Mouse (Mus musculus) hindbrain, postnatal 0 days (tissue): ENCODE measurements around the gene Flvcr1. TPM values are rescaled to one million over a fixed set of nuclear protein-coding genes. Genes with fewer than 3 reads are reported as not detected.
A peak's percentile ranks its signal among the peaks of the same experiment; 100 is the strongest.

ENCODE experiments used
- ATAC-seq: fragments of 200-750 bp; cut with Nextera tagmentation; 2 replicates; pipeline ENCODE4 v1.8.0; 2017; ENCODE audit warnings: mild to moderate bottlenecking, moderate TSS enrichment, moderate library complexity
- DNase-seq: peaks from one replicate; pipeline ENCODE4 v3.0.0-alpha.2; 2015; ENCODE audit warnings: low spot score
- H3K27ac ChIP-seq: fragments of 300-500 bp; sonication (generic); 2 replicates; pipeline ENCODE4 v1.5.1; 2014; ENCODE audit warnings: mild to moderate bottlenecking
- H3K27me3 ChIP-seq: fragments of 300-500 bp; sonication (generic); 2 replicates; pipeline ENCODE4 v1.6.1; 2014; ENCODE audit warnings: low read length, mixed read lengths; ENCODE audit not compliant: insufficient read depth
- H3K36me3 ChIP-seq: fragments of 300-500 bp; sonication (generic); 2 replicates; pipeline ENCODE4 v1.6.1; 2014; ENCODE audit warnings: low read length, mixed read lengths; ENCODE audit not compliant: insufficient read depth
- H3K4me1 ChIP-seq: fragments of 300-500 bp; sonication (generic); 2 replicates; pipeline ENCODE4 v1.6.1; 2014; ENCODE audit warnings: antibody characterized with exemption, low read length, mixed read lengths; ENCODE audit not compliant: insufficient read depth
- H3K4me2 ChIP-seq: fragments of 300-500 bp; sonication (generic); 2 replicates; pipeline ENCODE4 v1.6.1; 2014; ENCODE audit warnings: low read depth, mild to moderate bottlenecking, low read length, moderate library complexity, mixed read lengths
- H3K4me3 ChIP-seq: fragments of 300-500 bp; sonication (generic); 2 replicates; pipeline ENCODE4 v1.5.1; 2014; ENCODE audit warnings: low read length
- H3K9ac ChIP-seq: fragments of 300-500 bp; sonication (generic); replicated peaks from 2 replicates; pipeline ENCODE4 v1.6.1; 2014; ENCODE audit warnings: mild to moderate bottlenecking, low read length, moderate library complexity, mixed read lengths
- H3K9me3 ChIP-seq: fragments of 300-500 bp; sonication (generic); 2 replicates; pipeline ENCODE4 v1.6.1; 2016; ENCODE audit warnings: low read length, mixed read lengths
- CTCF ChIP-seq: IDR thresholded peaks from 2 replicates; pipeline ENCODE4 v1.5.1; 2016; ENCODE audit warnings: antibody characterized with exemption, control low read depth, low read depth
- WGBS: fragments of 180-500 bp; shearing (Covaris S2); extraction: QIAGEN DNeasy Blood & Tissue Kit; methylation state at CpG from one replicate; pipeline ENCODE4 v1.1.7; 2014; 5-methylcytosine and 5-hydroxymethylcytosine counted together
- polyA plus RNA-seq: library from polyadenylated mRNA; unstranded; fragments of >200 nt; fragmentation: Nextera tagmentation; extraction: Ambion mirVana; gene quantifications from 2 replicates; pipeline ENCODE4 v1.2.1, GENCODE M21; 2015
- total RNA-seq: library from RNA; depleted of rRNA; stranded (reverse); fragments of >200 nt; gene quantifications from 2 replicates; pipeline ENCODE4 v1.2.3, GENCODE M21; 2014; rRNA removed

Gene Flvcr1
- 27.6 and 44.9 TPM in 2 replicates for total RNA-seq
- polyA plus RNA-seq = 7.3 and 7.4 TPM in 2 replicates

DNA sequence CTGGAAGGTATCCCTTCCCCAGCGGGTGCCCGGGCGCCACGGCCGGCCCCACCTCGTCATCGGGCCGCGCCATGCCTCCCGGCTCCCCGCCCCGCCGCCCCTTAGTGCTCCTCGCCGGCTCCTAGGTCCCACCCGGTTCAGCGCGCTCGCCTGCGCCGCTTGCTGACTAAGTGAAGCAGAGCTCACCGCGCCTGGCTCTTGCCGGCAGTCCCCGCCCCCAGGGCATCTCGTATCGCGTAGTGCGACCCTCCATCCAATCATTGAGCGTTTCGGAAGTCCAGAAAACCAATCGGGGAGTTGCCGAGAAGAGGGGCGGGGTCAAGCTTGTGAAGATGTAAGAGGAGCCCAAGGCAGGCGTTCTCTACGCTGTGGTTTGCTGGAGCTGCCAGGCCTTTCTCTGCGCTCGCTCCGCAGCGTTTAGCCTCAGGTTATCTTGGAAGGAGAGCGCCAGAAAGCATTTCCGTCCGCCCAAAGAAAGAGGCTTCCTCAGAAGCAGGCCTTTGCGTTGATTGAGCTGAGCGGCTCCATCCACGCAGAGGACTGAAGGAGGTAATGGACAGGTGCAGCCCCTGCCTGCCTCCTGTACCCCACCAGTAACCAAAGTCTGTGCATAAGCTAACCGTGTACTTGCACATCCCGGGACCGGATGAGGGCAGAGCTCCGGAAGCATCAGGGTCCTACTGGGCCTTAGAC is at the start of gene Flvcr1:
TSS of gene Flvcr1 (minus strand) at position 138 of the 693 bp plus-strand sequence.
- peak within 1 kb of the TSS; percentile 96 for H3K4me2 ChIP-seq
- peak; percentile 100 for ATAC-seq
- peak within 1 kb of the TSS; percentile 88 for H3K9ac ChIP-seq
- peak within 1 kb of the TSS; percentile 80 for H3K27ac ChIP-seq
- TF ChIP-seq CTCF = peak; percentile 50
- peak within 1 kb of the TSS; percentile 71 for H3K4me3 ChIP-seq
- WGBS = under 1% methylated on average over 49 of the region's 50 CpGs
- DNase-seq = peak; percentile 100
- H3K4me1 ChIP-seq = peaks cover 13% of the 10 kb centered on the region
- no peaks in the 10 kb centered on the region for H3K9me3 ChIP-seq
- H3K36me3 ChIP-seq = no peaks in the 10 kb centered on the region
- H3K27me3 ChIP-seq = no peaks in the 10 kb centered on the region

GRCm38 (mm10) chr1:191075199-191075883 is 49.4 kb upstream of the Flvcr1 start:
- Histone ChIP-seq H3K4me2 (no peak overlapping the region), H3K4me3 (no peak overlapping the region), H3K4me1 (no peaks in the 10 kb centered on the region), H3K9me3 (no peaks in the 10 kb centered on the region), H3K36me3 (0 out of 2 replicates have a peak, but pooled peaks cover 6% of the 10 kb centered on the region), H3K9ac (no peak overlapping the region), H3K27ac (no peak overlapping the region), H3K27me3 (no peaks in the 10 kb centered on the region)
- TF ChIP-seq CTCF = peak; percentile 81
- 62% methylated on average over 10 of the region's 10 CpGs for WGBS
- DNase-seq (peak; percentile 82), ATAC-seq (no peak)

DNA sequence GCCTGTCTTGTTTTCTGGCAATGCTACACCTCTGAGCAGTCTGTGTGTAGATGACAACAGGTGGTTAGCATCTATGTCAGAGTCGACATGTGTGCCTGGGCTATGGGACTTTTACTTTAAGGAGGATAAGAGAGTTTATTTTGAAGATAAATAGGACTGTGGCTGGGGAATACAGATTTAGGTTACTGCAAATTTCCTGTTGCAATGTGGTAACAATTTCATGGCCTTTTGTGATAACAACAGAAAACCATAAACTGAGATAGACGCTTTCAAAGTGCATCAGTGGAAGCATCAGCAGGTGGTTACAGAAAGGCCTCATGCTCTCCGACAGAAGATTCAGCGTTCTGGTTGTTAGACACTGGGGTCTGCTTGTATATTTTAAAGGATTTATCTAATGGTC is 47.5 kb upstream of the Flvcr1 start:
- DNase-seq = no peak
- no peaks in the 10 kb centered on the region for H3K9me3 ChIP-seq
- 0 out of 2 replicates have a peak, but pooled peaks cover 6% of the 10 kb centered on the region for H3K36me3 ChIP-seq
- H3K27ac ChIP-seq = no peak overlapping the region
- H3K4me3 ChIP-seq = no peak overlapping the region
- H3K4me1 ChIP-seq = no peaks in the 10 kb centered on the region
- WGBS = 93% methylated on average over 4 of the region's 4 CpGs
- no peak for TF ChIP-seq CTCF
- no peak for ATAC-seq
- H3K9ac ChIP-seq = no peak overlapping the region
- H3K27me3 ChIP-seq = no peaks in the 10 kb centered on the region
- H3K4me2 ChIP-seq = no peak overlapping the region

DNA sequence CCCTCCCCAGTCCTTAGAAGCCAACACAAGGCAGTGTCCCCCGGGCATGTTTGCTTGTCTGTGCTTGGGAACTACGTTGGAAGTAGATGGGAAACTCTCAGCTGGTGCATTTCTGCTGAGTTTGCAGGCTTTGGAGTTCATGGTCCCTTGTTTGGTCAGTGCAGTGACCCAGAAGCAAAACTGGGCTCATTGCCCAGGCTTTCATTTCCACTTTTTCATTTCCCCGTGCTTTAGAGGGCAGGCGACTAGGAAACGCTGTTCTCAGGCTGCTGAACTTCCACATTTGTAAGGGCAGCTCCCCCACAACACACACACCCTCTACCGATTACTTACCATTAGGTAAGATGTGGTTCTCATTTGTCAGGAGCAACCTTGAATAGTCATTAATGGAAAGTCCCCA is 47.0 kb upstream of the Flvcr1 start:
- ATAC-seq (no peak), DNase-seq (peak; percentile 33)
- Histone ChIP-seq H3K27ac (no peak overlapping the region), H3K27me3 (no peaks in the 10 kb centered on the region), H3K9me3 (no peaks in the 10 kb centered on the region), H3K36me3 (0 out of 2 replicates have a peak, but pooled peaks cover 6% of the 10 kb centered on the region), H3K4me1 (no peaks in the 10 kb centered on the region), H3K9ac (no peak overlapping the region), H3K4me2 (no peak overlapping the region), H3K4me3 (no peak overlapping the region)
- TF ChIP-seq CTCF = no peak
- WGBS = 51% methylated on average over 6 of the region's 6 CpGs

- H3K4me1 ChIP-seq = no peaks in the 10 kb centered on the region
- no peaks in the 10 kb centered on the region for H3K27me3 ChIP-seq
- ATAC-seq = no peak
Measured at GRCm38 (mm10) chr1:191072329-191072913, 46.5 kb upstream of the Flvcr1 start.

DNA sequence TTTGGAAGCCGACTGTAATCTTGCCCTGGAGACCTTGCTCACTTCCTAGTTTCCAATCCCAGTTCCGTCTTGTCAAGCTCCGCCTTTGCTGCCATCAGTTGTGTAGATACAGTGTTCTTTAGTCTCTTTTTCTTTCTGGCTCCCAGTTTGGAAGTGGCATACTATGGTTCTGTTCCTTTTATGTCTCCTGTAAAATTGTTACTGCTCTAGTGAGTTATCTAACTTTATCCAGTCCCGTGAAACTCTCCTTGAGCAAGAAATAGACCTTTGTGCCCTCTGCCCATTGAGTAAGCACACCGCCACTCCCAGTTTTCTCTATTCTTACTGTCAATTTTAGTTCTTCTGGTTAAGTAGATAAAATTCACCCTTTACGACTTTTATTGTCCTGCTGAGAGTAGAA is 45.7 kb upstream of the Flvcr1 start:
- no peak for TF ChIP-seq CTCF
- no peaks in the 10 kb centered on the region for H3K27me3 ChIP-seq
- no peaks in the 10 kb centered on the region for H3K9me3 ChIP-seq
- no peak overlapping the region for H3K4me3 ChIP-seq
- 89% methylated on average over 6 of the region's 6 CpGs for WGBS
- no peak overlapping the region for H3K9ac ChIP-seq
- DNase-seq (no peak), ATAC-seq (no peak)
- H3K36me3 ChIP-seq = 0 out of 2 replicates have a peak, but pooled peaks cover 6% of the 10 kb centered on the region
- H3K4me2 ChIP-seq = no peak overlapping the region
- no peak overlapping the region for H3K27ac ChIP-seq
- no peaks in the 10 kb centered on the region for H3K4me1 ChIP-seq

More at GRCm38 (mm10) chr1:191072329-191072913, 46.5 kb upstream of the Flvcr1 start:
- DNase-seq = no peak
- Histone ChIP-seq H3K4me2 (no peak overlapping the region), H3K9ac (no peak overlapping the region), H3K9me3 (no peaks in the 10 kb centered on the region), H3K4me3 (no peak overlapping the region), H3K27ac (no peak overlapping the region), H3K36me3 (0 out of 2 replicates have a peak, but pooled peaks cover 6% of the 10 kb centered on the region)
- TF ChIP-seq CTCF = no peak
- WGBS = 87% methylated on average over 16 of the region's 16 CpGs
